In the genomic region with DNA sequence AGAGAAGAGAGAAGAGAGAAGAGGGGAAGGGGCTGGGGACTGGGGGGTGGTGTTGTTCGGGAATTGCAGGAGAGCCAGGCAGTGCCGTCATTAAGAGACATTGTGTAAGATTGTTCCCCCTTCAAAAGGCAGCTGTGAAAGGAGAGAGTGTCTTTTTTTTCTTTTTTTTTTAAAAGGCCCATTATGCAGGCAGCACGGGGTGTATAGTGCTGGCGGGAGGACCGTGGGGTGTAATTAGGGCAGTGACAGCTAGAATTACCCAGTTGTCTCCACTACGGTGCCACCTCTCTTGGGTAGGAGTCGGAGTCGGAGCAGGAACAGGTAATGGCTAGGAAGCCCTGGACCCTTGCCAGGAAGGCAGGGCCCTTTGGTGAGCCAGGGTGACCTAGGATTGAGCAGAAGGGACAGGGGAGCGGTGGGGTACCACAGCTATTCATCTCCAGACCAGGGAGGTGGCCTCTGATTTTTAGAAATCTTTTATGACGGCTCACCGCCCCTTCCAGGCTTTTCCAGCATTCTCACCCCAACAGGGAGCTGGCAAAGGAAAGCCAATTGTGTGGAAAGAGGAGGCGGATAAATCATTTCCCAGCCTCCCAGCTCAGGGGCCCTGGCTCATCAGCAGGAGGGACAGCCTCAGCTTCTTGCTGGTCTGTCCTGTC, we compare ENCODE assay signal across 10 mouse cellular contexts.
DNase-seq lines count a peak whose midpoint lies in the region; ATAC-seq and TF ChIP-seq lines count a peak whose summit lies in the region.
"Had no signal": no experiment of that assay in that cellular context is flagged by ENCODE, and none has a peak within 500 bp of the region (broad histone marks: within the 10 kb centered on the region; RNA-seq: fewer than 3 reads in every experiment).

No protein-coding gene starts in this region.

- peak; percentile 49 for ATAC-seq in forebrain, embryonic 11.5 days (replicated peaks; ENCODE audit: low FRiP score)
- peak; percentile 49; the same call in 1 of the 2 replicates for ATAC-seq in midbrain, embryonic 16.5 days
- ATAC-seq in stomach, postnatal 0 days (ENCODE audit: low FRiP score, low TSS enrichment) = no peak
- ATAC-seq: inflammation-experienced regulatory T-cells, adult 6 months had no signal

- no peaks in the 10 kb centered on the region for H3K36me3 ChIP-seq in forebrain, embryonic 11.5 days (ENCODE audit: control insufficient read depth, insufficient read depth, low read length)
- H3K36me3 ChIP-seq in midbrain, embryonic 16.5 days (ENCODE audit: control insufficient read depth, insufficient read depth, low read length) = no peaks in the 10 kb centered on the region
- H3K36me3 ChIP-seq in stomach, postnatal 0 days (ENCODE audit: control insufficient read depth, insufficient read depth, low read length) = no peaks in the 10 kb centered on the region

- no peak overlapping the region for H3K4me3 ChIP-seq in layer of hippocampus, adult 2 months
- H3K4me3 ChIP-seq in forebrain, embryonic 11.5 days (ENCODE audit: low read depth, low read length) = no peak overlapping the region
- H3K4me3 ChIP-seq in midbrain, embryonic 16.5 days (ENCODE audit: low read depth, low read length) = no peak overlapping the region
- H3K4me3 ChIP-seq in stomach, postnatal 0 days (ENCODE audit: low read depth, low read length) = no peak overlapping the region

- H3K4me2 ChIP-seq in forebrain, embryonic 11.5 days (ENCODE audit: low read depth, low read length, severe bottlenecking) = peak overlapping the region; percentile 2; the same call in 1 of the 2 replicates
- no peak overlapping the region; the same call in 1 of the 2 replicates for H3K4me2 ChIP-seq in midbrain, embryonic 16.5 days (ENCODE audit: low read length)
- H3K4me2 ChIP-seq in stomach, postnatal 0 days (replicated peaks; ENCODE audit: low read depth) = no peak overlapping the region
- H3K4me2 ChIP-seq: liver, embryonic 11.5 days had no signal

- no peak overlapping the region for H3K9ac ChIP-seq in forebrain, embryonic 11.5 days (ENCODE audit: low read length)
- peak overlapping the region; percentile 18; the same call in 1 of the 2 replicates for H3K9ac ChIP-seq in midbrain, embryonic 16.5 days (ENCODE audit: low read depth, low read length)
- no peak overlapping the region for H3K9ac ChIP-seq in stomach, postnatal 0 days (ENCODE audit: low read length)

- TF ChIP-seq EP300 in stomach, postnatal 0 days (optimal IDR thresholded peaks at IDR 0.05) = no peak

- 0 out of 2 replicates have a peak overlapping the region, but pooled peaks have one; percentile 36 for H3K27ac ChIP-seq in layer of hippocampus, adult 2 months
- H3K27ac ChIP-seq in forebrain, embryonic 11.5 days (ENCODE audit: low read depth, low read length) = peak overlapping the region; percentile 42; the same call in 1 of the 2 replicates
- H3K27ac ChIP-seq in midbrain, embryonic 16.5 days (ENCODE audit: low read length) = peak overlapping the region; percentile 58
- no peak overlapping the region for H3K27ac ChIP-seq in stomach, postnatal 0 days (replicated peaks)
- H3K27ac ChIP-seq: macrophage had no signal

- no peak for TF ChIP-seq POLR2A in brain, embryonic 14.5 days (IDR thresholded peaks at IDR 0.05; ENCODE audit: borderline replicate concordance, extremely low read depth, insufficient read depth, insufficient read length, poor library complexity, severe bottlenecking)

- H3K9me3 ChIP-seq in forebrain, embryonic 11.5 days (ENCODE audit: control insufficient read depth, low read length) = no peaks in the 10 kb centered on the region
- H3K9me3 ChIP-seq in midbrain, embryonic 16.5 days (replicated peaks; ENCODE audit: control insufficient read depth, low read length, poor library complexity, severe bottlenecking) = no peaks in the 10 kb centered on the region
- H3K9me3 ChIP-seq in stomach, postnatal 0 days (ENCODE audit: control insufficient read depth, low read length) = no peaks in the 10 kb centered on the region

- peaks cover 7% of the 10 kb centered on the region for H3K4me1 ChIP-seq in forebrain, embryonic 11.5 days (replicated peaks; ENCODE audit: control insufficient read depth, insufficient read depth, low read length)
- peaks cover 18% of the 10 kb centered on the region for H3K4me1 ChIP-seq in midbrain, embryonic 16.5 days (ENCODE audit: control insufficient read depth, insufficient read depth, low read length)
- H3K4me1 ChIP-seq in stomach, postnatal 0 days (replicated peaks; ENCODE audit: control insufficient read depth, insufficient read depth) = no peaks in the 10 kb centered on the region

- peaks cover 12% of the 10 kb centered on the region; the same call in 1 of the 2 replicates for H3K27me3 ChIP-seq in forebrain, embryonic 11.5 days (ENCODE audit: control insufficient read depth, insufficient read depth, low read length)
- peaks cover 5% of the 10 kb centered on the region for H3K27me3 ChIP-seq in midbrain, embryonic 16.5 days (ENCODE audit: control insufficient read depth, insufficient read depth, low read depth, low read length)
- no peaks in the 10 kb centered on the region for H3K27me3 ChIP-seq in stomach, postnatal 0 days (ENCODE audit: control insufficient read depth, insufficient read depth, low read length)

- DNase-seq in layer of hippocampus, adult 2 months (ENCODE audit: low spot score in 2 of 2) = peak in 1 of 2 experiments; percentile 14
- DNase-seq in layer of hippocampus, adult 9-10 months (ENCODE audit: low spot score) = no peak
- peak; percentile 81 for DNase-seq in brain, embryonic 14.5 days (ENCODE audit: low read depth)
- no peak for DNase-seq in forebrain, embryonic 11.5 days (ENCODE audit: low spot score)
- no peak for DNase-seq in ovary, postnatal 14 days (ENCODE audit: low spot score)
- no peak for DNase-seq in stomach, postnatal 0 days (ENCODE audit: low spot score)

- WGBS in forebrain, embryonic 11.5 days = 10% methylated on average over 12 of the region's 12 CpGs
- 20% methylated on average over 12 of the region's 12 CpGs for WGBS in midbrain, embryonic 16.5 days
- whole genome bisulfite sequencing in stomach, postnatal 0 days = 43% methylated on average over 12 of the region's 12 CpGs

- TF ChIP-seq CTCF in layer of hippocampus, adult 2 months (conservative IDR thresholded peaks at IDR 0.05) = no peak
- no peak for TF ChIP-seq CTCF in brain, embryonic 14.5 days (IDR thresholded peaks at IDR 0.05; ENCODE audit: borderline replicate concordance, extremely low read depth, insufficient read depth, insufficient read length)
- TF ChIP-seq CTCF in stomach, postnatal 0 days (IDR thresholded peaks at IDR 0.05; ENCODE audit: low read depth) = no peak
